Mouse (Mus musculus) retina, postnatal 1 day (tissue): ENCODE measurements at regions not wholly inside any gene's neighbourhood (a gene's known extent, or its start where the extent isn't known, plus 50 kb on each side); places are given as distances from the start of the nearest gene placed in this dataset.
"Not testable (repeated sequence)": the region's sequence is repeated elsewhere in the genome, so short reads cannot be mapped to it uniquely, and the experiment has no call there.

Experiments
- DNase-seq: peaks from one replicate; pipeline ENCODE4 v3.0.0-alpha.2; 2012

DNA sequence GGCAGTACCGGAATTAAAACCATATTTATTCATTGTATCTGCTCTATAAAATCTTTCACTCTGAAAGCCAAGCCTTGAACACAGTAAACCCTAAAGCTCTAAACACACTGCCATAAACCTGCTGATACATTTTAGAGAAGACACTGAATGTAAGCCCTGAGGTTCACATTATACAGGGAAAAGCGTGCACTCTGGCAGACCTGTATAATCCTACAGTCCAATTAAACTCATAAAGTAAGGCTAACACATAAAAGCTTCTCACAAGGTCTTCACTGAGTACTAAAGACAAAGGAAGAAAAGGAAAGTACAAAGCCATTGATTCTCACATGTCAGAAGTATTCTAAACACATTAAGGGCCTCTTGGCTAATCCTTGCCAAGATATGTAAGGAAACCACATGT is 302.8 kb downstream of the Cylc2 start:
- DNase-seq, result peak; percentile 6

DNA sequence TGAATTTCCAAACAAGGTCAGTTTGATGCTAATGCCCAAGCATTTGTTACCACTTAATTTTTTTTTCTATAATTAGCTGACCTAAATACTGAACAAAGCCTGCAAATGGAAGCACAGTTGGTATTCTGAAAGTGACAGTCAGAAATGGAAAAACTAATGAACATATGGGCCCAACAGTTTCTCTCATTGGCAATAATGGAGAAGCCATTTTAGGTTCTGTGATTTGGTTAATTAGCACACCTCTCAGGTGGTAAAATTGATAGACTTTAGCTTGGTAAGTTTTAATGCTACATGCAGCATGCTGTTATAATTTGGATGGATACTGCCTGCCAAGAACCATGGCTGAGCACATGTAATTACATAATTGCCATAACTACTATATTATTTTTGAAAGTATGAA is 303.3 kb downstream of the Cylc2 start:
- DNase-seq, result peak; percentile 1

DNA sequence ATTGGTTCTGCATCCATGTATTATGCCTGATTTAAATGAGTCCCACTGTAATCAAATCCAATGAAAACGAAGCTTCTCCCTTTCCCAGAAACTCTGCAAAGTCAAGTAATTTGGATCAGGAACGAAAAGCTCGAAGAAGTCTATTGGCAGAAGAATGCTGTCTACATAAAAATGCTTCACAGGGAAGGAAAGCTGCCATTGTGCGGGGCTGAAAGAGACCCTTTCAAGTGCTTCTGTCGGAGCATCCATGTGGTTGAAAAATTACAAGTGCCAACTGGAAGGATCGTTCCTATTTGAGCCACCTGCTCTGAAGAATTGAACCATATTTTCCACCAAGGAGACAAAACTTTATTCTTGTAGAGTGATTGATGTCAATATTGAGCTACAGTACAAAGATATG is 328.9 kb downstream of the Cylc2 start:
- no peak for DNase-seq

DNA sequence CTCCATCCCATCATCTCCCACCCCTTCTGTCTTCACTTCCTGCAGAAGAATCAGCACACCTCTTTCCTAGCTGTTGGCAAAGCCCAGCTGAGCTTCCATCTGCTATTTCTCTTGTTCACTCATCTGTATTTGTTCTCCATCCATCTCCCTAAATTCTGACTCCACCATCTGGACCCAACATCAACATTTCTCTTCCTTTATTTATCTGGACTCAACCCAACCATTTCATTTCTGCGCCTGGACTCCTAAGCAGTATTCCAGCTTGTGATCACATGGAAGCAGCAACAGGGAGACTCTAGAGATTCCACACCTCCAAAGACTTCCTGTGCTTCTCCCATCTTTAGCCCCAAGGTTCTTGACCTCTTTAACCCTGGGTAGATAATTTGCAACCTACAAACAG is 343.2 kb downstream of the Cylc2 start:
- DNase-seq, result no peak

DNA sequence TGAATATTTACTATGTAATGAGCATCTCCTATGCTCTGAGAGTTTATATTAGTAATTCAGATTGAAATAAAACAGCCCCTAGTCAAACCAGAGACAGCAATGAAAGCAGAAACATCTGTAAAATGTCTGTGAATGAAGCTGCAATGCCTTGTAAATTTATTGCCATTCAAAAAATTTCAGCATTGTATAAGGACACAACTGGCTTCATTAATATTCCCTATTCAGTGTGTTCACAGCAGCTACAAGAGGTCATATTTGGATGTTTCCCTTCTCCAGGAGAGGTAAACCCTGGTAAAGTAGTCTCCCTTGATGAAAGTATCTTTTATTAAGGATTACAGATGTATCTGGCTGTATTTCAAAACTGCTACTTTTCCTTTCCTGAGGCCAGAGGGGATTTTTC is 343.6 kb downstream of the Cylc2 start:
- DNase-seq, result no peak

DNA sequence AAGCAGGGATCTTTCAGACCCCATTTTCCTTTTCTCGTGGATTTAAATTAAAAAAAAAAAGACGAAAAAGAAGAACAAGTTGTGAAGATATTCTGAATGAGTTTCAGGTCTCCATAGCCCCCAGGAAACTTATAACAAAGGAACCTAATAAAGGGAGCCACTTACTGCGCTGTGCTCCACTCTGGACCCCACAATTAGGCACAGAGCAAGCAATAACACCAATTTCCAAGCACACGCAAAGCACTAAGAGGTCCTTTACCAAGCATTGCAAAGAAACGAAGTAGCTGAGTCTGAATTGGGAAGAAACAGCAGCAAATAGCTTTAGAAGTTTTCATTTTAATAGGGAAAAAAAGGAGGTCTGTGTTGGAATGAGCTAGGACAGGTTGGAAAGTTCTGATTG is 345.9 kb downstream of the Cylc2 start:
- DNase-seq, result no peak

DNA sequence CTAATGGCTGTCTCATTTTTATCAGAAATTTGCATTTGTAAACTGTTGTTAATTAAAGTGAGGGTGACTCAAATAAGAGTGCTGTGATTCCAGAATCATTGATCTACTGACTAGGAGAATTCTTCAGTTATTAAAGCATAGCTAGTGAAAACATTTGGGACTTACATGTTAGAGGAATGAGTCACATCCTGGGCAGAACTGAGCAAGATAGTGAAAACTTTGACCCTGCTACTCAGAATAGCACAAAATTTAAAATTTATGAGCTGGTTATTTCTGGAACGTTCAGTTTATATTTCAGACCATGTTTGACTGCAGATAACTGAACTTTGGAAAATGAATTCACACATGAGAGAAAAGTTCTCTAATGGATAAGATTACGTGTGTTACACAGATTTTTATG is 360.0 kb downstream of the Cylc2 start:
- no peak for DNase-seq

DNA sequence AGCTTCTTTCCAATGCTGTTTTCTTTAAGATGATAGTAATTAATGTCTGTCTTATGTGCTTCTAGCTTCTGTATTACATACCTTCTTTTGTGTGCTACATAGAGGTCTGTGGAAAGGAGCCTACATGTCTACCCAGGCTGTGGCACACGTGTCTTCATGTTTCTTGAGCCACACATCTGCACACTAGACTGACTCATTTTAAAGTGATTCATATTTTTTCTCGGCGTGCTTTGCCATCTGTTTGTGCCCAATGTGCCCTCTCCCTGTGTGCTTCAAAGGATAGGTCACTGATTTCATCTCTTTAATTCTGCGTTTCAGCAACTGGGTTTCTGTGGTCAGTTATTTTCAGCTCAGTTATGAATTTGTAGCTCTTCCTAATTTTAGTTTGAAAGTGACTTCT is 377.6 kb downstream of the Cylc2 start:
- DNase-seq, result no peak

DNA sequence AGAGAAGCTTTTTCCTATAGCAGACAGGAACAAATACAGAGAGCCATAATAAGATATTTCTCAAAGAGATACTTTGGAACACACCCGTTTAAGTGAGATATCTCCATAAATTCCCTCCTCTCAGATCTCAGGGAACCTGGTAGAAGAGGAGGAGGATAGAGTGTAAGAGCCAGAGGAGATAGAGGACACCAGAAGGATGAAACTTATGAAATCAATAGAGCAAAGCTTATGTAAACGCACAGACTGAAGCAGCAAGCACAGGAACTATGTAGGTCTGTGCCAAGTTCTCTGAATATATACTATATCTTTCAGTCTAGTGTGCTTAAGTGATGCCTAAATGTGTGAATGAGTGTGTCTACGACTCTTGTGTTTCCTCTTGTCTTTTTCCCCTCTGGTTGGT is 381.4 kb downstream of the Cylc2 start:
- DNase-seq, result no peak

DNA sequence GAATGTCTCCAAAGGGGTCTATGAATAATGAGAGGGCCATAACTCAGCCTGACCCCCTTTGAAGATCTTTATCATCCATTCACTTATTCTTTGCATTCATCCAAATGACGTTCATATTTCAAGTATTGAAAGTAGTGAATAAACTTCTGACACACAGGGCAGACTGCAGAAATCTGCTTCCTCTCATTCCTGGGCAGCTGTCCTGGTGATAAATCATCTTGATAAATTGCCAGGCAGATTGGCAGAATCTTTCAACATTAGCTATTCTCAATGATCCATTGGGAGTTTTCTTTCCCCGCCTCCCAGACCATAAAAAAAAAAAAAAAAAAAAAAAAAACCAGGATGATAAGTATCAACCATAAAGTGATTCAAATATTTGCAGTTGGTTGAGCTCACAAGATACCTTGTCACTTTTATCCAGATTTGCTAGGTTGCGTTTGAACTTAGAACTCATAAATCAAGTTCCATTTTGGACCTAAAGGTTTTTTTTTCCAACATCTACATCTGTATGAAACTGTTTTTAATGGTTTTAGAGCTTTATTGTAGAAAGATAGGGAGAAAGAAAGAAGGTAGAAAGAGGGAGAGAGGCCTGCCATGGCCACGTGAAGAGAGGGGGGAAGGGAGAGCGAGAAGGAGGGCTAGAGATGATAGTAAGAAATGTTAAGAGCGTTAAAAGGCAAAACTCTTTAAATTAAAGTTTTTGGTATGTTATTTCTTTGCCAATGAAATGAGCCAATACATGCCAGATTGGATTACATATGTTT is 383.7 kb downstream of the Cylc2 start:
- DNase-seq, result no peak

DNA sequence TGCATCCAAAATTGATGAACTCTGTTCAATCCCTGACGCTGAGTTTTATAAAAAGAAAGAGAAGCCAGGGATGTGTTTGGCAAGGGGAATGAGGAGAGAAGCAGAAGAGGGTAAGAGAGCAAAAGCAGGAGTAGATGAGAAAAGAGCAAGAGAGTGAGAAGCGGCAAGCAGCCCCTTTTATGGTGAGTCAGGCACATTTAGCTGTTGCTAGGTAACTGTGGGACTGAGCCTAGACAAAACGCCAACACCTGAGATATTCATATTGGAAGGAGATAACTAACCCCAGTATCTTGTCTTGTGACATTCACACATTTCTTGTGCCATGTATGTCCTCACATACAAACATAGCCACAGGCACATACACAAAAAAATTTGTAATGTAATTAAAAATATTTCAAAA is 410.8 kb downstream of the Cylc2 start:
- DNase-seq, result no peak

DNA sequence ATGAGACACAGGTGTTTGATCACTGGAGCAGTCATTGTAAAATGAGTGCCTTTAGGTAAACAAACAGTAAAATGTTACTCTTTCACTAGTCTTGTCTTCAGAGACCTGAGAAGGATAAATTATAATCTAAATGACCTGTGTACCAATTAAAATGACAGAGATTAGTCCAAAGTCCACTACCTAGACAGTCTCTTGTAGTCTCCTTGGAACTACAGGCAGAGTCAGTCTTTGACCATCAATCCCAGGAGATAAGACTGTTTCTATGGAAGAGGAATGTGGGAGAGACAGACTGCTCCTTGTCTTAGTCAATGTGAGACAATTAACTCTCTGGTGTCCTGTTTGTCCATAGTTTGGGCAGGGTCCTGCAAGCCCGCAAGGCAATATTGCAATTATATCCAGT is 417.0 kb downstream of the Cylc2 start:
- no peak for DNase-seq

DNA sequence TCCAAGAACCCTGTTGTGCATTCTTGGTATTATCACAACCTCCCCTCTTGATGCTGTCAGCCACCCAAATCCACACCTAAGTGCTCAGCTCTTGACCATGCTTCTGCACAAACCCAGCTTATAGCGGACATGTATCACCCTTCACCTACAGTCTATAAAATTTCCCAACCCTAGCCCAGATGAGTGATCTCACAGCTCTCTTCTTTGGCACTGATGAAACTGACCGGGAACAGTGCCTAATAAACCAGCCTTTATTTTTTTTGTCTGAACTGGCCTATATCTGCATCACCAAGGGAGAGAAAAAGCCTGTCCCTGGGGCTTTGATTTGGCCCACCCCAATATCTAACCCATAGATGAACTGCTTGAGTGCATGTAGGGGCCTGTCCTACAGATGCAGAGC is 440.8 kb downstream of the Cylc2 start:
- no peak for DNase-seq

DNA sequence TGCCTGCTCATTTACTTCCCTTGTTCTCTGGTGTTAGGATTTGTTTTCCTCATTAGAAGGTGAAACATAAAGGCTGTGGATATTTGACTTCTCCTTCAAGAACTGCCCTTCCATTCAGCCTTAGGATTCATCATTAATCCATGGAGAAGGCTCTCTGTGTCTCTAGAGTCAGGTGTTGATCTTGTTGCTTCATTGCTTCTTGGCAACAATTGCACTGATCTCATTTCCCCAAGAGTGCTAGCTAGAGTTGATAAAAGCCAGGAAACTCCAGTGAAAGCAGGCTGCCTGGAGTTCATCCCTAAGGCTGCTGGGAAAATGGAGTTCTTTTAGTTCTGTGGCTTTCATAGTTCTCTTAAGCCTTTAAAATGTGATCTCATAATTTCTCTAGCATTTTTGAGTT is 441.8 kb downstream of the Cylc2 start:
- no peak for DNase-seq

DNA sequence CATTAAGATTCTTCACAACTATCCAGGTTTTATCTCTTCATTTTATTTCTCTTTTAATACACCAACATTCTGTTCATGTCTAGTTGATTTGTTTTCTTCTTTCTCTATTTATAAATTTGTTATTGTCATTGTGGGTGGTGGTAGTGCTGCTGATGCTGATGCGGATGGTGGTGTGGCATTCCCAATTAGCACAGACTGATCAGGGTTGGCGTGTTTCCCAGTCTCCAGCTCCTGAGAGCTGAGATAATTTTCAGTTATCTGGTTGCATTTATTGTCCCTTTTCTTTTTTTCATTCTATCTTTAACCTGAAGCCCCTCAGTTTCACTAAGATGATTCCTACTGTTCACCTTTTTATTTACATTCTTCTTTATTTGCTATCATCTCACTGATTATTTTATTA is 455.0 kb downstream of the Cylc2 start:
- no peak for DNase-seq

DNA sequence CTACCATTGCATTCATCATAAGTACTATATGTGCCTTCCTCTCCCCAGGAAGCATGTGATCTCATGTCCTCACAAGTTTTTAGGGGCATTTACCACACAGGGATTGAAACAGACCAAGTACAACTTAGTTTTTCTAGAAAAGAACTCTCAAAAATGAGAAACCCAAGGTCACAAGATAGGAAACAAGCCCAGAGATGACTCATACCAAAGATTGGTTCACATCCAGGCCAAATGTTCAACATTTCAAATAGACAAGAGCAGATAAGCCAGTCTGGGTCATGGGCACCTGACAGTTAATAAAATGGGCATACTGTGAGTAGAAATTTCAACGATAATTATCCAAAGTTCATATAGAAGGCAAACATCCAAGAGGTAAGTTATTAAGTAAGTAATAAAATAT is 457.9 kb downstream of the Cylc2 start:
- no peak for DNase-seq

DNA sequence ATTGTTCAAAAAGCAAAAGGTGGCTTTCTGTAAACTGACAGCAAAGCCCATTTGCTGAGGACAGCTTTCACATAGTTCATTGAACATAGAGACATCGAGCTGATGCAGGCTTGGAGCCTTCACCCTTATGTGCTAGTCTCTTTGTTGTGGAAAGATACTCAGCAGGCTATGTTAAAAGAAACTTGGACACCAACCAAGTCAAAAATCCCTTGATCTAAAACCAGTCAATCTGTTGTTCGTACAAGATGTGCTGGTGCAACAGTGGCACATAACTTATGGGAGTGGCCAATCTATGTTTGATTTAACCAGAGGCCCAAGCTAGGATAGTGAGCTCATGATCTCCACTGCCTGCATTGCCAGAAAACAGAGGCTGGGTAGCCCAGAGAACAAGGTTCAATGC is 462.6 kb downstream of the Cylc2 start:
- DNase-seq, result no peak

DNA sequence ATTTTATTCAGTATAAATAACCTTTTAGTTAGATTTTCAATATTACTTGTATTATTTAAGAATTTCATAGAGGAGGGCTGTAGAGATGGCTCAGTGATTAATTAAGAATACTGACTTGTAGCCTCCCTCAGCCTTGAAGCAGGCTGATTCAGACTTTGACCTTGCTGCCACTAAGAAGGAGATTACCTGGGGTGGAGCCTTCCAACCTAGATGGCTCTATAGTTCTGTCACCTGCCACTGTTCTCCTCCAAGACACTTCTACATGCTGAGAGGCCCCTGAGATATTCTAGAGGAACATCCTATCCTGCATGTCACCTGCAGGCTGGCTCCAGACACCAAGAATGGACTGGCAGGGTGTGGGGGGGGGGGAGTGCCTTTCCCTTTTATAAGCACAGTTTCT is 466.9 kb downstream of the Cylc2 start:
- not testable (repeated sequence) for DNase-seq

DNA sequence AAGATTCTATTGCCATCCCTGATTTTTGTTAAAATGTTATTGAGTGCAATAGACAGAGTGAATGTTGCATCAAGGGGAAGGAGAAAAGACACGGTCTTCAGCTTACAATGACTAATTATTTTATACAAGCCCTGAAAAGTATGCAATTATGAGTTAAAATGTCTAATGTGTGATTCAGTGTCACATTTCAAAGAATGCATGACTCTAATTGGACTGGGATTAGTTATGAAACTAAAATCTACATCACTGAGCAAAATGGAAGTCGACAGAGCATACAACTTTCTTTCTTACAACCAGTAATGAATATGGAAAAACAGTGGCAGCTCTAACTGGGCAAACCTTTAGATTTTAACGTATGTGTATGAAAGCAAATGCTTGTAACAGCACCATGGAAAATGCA is 470.2 kb downstream of the Cylc2 start:
- DNase-seq, result peak; percentile 20
